Mouse (Mus musculus): Measurements from ENCODE around the gene Clpp. TPM values are rescaled to one million over a fixed set of nuclear protein-coding genes. Genes with fewer than 3 reads are reported as not detected.

Gene Clpp
- polyA plus RNA-seq, 1 experiment from 2014 or later: 165 TPM

DNA sequence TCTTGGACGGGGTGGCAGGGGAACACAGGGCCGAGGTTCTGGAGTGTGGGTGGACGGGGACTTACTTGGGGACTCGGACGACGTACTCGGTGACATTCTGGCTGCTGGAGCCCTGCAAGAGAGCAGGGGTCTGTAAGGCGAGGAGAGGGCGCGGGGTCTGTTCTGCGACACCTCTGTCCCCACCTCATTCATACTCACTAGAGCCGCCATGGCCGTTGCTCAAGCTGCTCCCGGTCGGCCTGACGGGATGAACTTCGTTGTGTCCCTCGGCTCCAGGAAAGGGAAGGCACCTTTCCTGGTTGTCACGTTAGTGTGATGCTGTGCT is 20.8 kb downstream of the Clpp start:
- Histone ChIP-seq H3K9ac (peak overlapping the region; percentile 65), H3K4me1 (peaks cover 24% of the 10 kb centered on the region), H3K27ac (peak overlapping the region; percentile 94), H3K36me3 (peaks cover 32% of the 10 kb centered on the region), H3K4me2 (peak overlapping the region; percentile 92), H3K27me3 (no peaks in the 10 kb centered on the region), H3K9me3 (replicated peaks) (no peaks in the 10 kb centered on the region), H3K4me3 (replicated peaks) (peak overlapping the region; percentile 68)
- ATAC-seq (replicated peaks; ENCODE audit: low FRiP score): peak; percentile 41
- 0% methylated on average over 19 of the region's 19 CpGs for whole genome bisulfite sequencing

DNA sequence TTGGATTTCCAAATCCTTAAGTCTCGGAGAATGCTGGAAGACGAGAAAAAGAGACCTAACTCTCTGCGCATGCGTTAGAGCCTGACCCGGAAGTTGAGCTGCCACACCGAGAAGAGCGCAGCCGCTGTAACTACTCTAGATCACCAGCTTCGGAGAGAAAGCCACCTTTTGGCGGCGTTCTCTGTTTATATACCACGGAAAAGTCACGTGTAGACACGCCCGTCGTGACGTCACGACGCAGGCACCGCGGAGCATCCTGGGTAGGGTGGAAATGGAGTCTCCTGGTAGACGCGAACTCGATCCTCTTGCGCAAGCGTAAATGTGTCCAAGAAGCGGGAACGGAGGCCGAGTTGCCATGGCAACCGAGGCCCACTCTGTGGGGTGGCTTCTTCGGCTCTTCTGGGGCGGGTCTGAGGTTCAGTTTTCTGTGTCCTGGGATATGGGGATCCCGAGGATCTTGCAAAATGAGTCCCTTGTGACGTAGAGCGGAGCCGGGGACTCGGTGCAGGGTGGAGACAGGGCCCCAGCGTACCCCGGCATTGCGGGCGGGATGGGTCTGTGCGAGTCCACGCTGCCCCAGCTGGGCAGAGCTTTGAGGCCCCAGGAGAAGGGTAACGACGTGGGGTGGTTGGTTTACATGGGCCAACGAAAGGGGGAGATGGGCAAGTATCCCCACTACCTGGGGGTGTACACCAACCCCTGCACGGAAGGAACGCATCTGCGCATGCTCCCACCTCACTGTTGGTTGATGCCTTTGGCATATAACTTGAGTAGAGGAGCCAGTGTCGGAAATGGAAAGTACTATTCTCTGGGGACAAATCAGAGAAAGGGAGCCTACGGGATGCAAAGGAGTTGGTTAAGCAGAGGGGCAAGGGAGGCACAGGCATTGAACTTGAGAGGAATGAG is 21.4 kb downstream of the Clpp start, which contains the start of the genes Gtf2f1 and Gm17949:
Gtf2f1 (minus strand) TSS at position 53 of the 906 bp plus-strand sequence.
Gm17949 (plus strand) TSS at position 234 of the 906 bp plus-strand sequence.
- peak; percentile 92 for ATAC-seq (replicated peaks; ENCODE audit: low FRiP score)
- Histone ChIP-seq H3K4me3 (replicated peaks) (peak within 1 kb of the TSS; percentile 68), H3K36me3 (peaks cover 25% of the 10 kb centered on the region), H3K4me2 (peak within 1 kb of the TSS; percentile 92), H3K9me3 (replicated peaks) (no peaks in the 10 kb centered on the region), H3K9ac (peak within 1 kb of the TSS; percentile 65), H3K27ac (peak within 1 kb of the TSS; percentile 94), H3K27me3 (no peaks in the 10 kb centered on the region), H3K4me1 (peaks cover 24% of the 10 kb centered on the region)
- WGBS: under 1% methylated on average over 51 of the region's 51 CpGs

DNA sequence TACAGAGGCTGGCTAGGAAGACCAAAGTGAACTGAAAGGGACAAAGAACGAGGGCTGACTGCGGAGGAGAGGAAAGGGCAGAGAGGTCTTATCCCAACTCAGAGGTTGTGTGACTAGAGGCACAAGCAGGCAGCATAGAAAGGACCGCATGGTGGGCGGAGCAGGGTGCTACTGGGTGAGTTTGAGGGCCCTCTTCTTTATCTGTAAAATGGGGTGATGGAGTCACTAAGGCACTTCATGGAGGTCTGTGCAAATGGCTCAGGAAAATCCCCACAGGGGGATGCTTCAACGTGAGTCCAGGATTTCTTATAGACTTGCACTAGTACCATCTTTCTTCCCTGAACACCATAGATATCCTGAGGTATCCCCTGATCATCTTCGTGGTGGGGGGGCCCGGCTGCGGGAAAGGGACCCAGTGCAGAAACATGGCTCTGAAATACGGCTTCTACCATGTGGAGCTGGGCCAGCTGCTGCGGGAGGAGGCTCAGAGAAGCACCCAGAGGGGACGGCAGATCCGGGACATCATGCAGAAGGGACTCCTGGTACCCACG is 22.2 kb downstream of the Clpp start:
- WGBS: 73% methylated on average over 13 of the region's 13 CpGs
- peak overlapping the region; percentile 68 for H3K4me3 ChIP-seq (replicated peaks)
- H3K9me3 ChIP-seq (replicated peaks): no peaks in the 10 kb centered on the region
- 0 out of 2 replicates have a peak, but pooled peaks have one; percentile 2 for ATAC-seq (replicated peaks; ENCODE audit: low FRiP score)
- peak overlapping the region; percentile 92 for H3K4me2 ChIP-seq
- H3K9ac ChIP-seq: peak overlapping the region; percentile 65; the same call in 1 of the 2 replicates
- H3K27me3 ChIP-seq: no peaks in the 10 kb centered on the region
- peak overlapping the region; percentile 94 for H3K27ac ChIP-seq
- peaks cover 24% of the 10 kb centered on the region for H3K4me1 ChIP-seq
- peaks cover 17% of the 10 kb centered on the region for H3K36me3 ChIP-seq

- ATAC-seq (replicated peaks; ENCODE audit: low FRiP score): no peak
- H3K36me3 ChIP-seq: peaks cover 54% of the 10 kb centered on the region
- no peaks in the 10 kb centered on the region for H3K27me3 ChIP-seq
- no peak overlapping the region for H3K4me2 ChIP-seq
- H3K4me1 ChIP-seq: no peaks in the 10 kb centered on the region
- H3K9me3 ChIP-seq (replicated peaks): no peaks in the 10 kb centered on the region
- H3K9ac ChIP-seq: no peak overlapping the region
- no peak overlapping the region for H3K27ac ChIP-seq
- 87% methylated on average over 2 of the region's 2 CpGs for WGBS
- no peak overlapping the region for H3K4me3 ChIP-seq (replicated peaks)
These were observed 29.6 kb downstream of the Clpp start for GRCm38 (mm10) chr17:57019693-57020092.

- Histone ChIP-seq H3K9me3 (replicated peaks) (no peaks in the 10 kb centered on the region), H3K4me3 (replicated peaks) (no peak overlapping the region), H3K4me1 (no peaks in the 10 kb centered on the region), H3K9ac (no peak overlapping the region), H3K4me2 (no peak overlapping the region), H3K27me3 (no peaks in the 10 kb centered on the region), H3K36me3 (peaks cover 67% of the 10 kb centered on the region), H3K27ac (no peak overlapping the region)
- WGBS: 88% methylated on average over 5 of the region's 5 CpGs
- no peak for ATAC-seq (replicated peaks; ENCODE audit: low FRiP score)
These were observed 30.9 kb downstream of the Clpp start for GRCm38 (mm10) chr17:57020960-57021359.

DNA sequence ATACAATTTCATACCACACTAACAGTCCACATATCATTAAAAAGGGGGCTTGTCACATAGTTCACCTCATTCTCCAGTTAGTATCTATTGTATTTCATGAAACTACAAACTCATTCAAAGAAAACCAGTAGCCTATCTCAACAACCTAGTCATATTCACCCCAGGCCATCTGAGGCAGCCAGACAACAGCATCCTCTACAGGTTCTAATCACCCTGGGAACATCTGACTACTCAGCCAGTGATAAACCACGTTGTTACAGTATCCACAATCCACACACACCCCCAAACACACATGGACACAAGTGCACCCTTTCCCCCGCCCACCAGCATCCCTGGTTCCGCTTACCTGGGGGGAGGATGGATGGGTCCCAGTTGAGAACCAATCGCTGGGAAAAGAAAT is 37.4 kb downstream of the Clpp start:
- no peak for ATAC-seq (replicated peaks; ENCODE audit: low FRiP score)
- Histone ChIP-seq H3K36me3 (peaks cover 65% of the 10 kb centered on the region), H3K9me3 (replicated peaks) (no peaks in the 10 kb centered on the region), H3K9ac (no peak overlapping the region), H3K4me3 (replicated peaks) (no peak overlapping the region), H3K27ac (no peak overlapping the region), H3K27me3 (no peaks in the 10 kb centered on the region), H3K4me1 (peaks cover 26% of the 10 kb centered on the region), H3K4me2 (no peak overlapping the region)
- WGBS: 92% methylated on average over 4 of the region's 4 CpGs

DNA sequence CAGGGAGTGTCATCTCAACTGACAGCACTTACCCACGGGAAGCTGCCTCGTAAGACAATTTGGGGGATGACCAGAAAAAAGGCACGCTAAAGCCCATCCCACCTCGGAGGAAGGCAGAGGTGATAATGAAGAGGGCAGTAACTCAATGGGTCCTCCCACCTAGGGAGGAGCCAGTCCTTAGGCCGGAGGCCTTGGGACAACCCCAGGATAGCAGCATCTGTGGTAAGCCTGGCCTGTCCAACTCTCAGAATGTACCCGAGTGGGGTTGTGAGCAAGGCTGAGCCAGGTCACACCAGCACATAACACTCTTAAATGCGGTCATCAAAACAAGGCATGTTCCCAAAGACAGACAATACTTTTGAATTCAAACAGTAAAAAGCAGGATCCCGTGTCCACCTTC is 39.6 kb downstream of the Clpp start:
- peak overlapping the region; percentile 97 for H3K4me3 ChIP-seq (replicated peaks)
- peak overlapping the region; percentile 93; the same call in 1 of the 2 replicates for H3K27ac ChIP-seq
- no peaks in the 10 kb centered on the region for H3K9me3 ChIP-seq (replicated peaks)
- H3K27me3 ChIP-seq: no peaks in the 10 kb centered on the region
- 21% methylated on average over 8 of the region's 8 CpGs for WGBS
- H3K4me1 ChIP-seq: peaks cover 28% of the 10 kb centered on the region
- H3K36me3 ChIP-seq: peaks cover 43% of the 10 kb centered on the region
- ATAC-seq (replicated peaks; ENCODE audit: low FRiP score): no peak
- peak overlapping the region; percentile 87 for H3K4me2 ChIP-seq
- peak overlapping the region; percentile 100 for H3K9ac ChIP-seq

DNA sequence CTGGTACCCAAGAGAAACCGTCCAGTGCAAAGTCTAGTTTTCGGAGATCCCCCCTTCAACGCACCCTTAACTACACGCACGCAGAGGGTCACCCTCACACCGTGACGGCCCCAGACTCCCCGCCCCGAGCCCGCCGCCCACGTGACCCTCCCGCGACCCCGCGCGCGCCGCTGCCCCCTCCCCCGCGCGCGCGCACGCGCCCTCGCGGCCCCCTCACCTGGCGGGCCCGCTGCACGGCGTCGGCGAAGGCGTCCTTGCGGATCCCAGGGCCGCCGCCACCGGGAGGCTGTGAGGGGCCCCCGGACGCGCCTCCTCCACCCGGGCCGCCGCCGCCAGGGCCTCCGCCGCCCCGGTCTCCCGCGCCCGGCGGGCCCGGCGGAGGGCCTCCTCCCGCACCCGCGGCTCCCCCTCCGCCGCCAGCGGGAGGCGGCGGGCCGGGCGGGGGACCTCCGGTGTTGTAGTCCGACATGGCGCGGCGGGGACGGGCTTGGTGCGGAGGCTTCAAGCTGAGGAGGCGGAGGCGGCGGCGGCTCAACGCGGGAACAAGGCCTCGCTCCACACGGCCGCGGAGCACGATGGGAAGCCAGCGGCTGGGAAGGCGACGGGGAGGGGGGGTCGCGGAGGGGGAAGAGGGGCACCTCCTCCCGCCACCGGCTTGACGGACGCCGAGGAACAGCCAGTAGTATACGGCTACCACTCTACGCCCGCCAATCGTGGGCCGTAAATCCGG is 41.0 kb downstream of the Clpp start, which contains the start of gene Khsrp:
Khsrp (minus strand) TSS at position 592 of the 730 bp plus-strand sequence.
- peak within 1 kb of the TSS; percentile 100 for H3K9ac ChIP-seq
- H3K27ac ChIP-seq: peak within 1 kb of the TSS; percentile 93
- H3K36me3 ChIP-seq: peaks cover 29% of the 10 kb centered on the region
- under 1% methylated on average over 83 of the region's 99 CpGs for WGBS
- peak within 1 kb of the TSS; percentile 87 for H3K4me2 ChIP-seq
- peak within 1 kb of the TSS; percentile 97 for H3K4me3 ChIP-seq (replicated peaks)
- peaks cover 28% of the 10 kb centered on the region for H3K4me1 ChIP-seq
- H3K9me3 ChIP-seq (replicated peaks): no peaks in the 10 kb centered on the region
- H3K27me3 ChIP-seq: no peaks in the 10 kb centered on the region; the same call in 1 of the 2 replicates
- no peak for ATAC-seq (replicated peaks; ENCODE audit: low FRiP score)

GRCm38 (mm10) chr17:57031661-57032420 is 41.7 kb downstream of the Clpp start:
- Histone ChIP-seq H3K4me3 (replicated peaks) (peak overlapping the region; percentile 97), H3K9me3 (replicated peaks) (no peaks in the 10 kb centered on the region), H3K36me3 (peaks cover 21% of the 10 kb centered on the region), H3K27me3 (no peaks in the 10 kb centered on the region; the same call in 1 of the 2 replicates), H3K27ac (peak overlapping the region; percentile 91), H3K9ac (peak overlapping the region; percentile 50), H3K4me2 (peak overlapping the region; percentile 66), H3K4me1 (peaks cover 28% of the 10 kb centered on the region)
- WGBS: under 1% methylated on average over 38 of the region's 38 CpGs
- ATAC-seq (replicated peaks; ENCODE audit: low FRiP score): peak; percentile 95

- ATAC-seq (replicated peaks; ENCODE audit: low FRiP score): no peak
- no peak overlapping the region for H3K27ac ChIP-seq
- peaks cover 11% of the 10 kb centered on the region for H3K36me3 ChIP-seq
- peaks cover 3% of the 10 kb centered on the region; the same call in 1 of the 2 replicates for H3K27me3 ChIP-seq
- 0 out of 2 replicates have a peak overlapping the region, but pooled peaks have one; percentile 97 for H3K4me3 ChIP-seq (replicated peaks)
- no peak overlapping the region for H3K9ac ChIP-seq
- 82% methylated on average over 4 of the region's 4 CpGs for WGBS
- no peaks in the 10 kb centered on the region for H3K9me3 ChIP-seq (replicated peaks)
- H3K4me1 ChIP-seq: peaks cover 24% of the 10 kb centered on the region
- H3K4me2 ChIP-seq: peak overlapping the region; percentile 66
These were observed 42.7 kb downstream of the Clpp start for GRCm38 (mm10) chr17:57032854-57033253.

DNA sequence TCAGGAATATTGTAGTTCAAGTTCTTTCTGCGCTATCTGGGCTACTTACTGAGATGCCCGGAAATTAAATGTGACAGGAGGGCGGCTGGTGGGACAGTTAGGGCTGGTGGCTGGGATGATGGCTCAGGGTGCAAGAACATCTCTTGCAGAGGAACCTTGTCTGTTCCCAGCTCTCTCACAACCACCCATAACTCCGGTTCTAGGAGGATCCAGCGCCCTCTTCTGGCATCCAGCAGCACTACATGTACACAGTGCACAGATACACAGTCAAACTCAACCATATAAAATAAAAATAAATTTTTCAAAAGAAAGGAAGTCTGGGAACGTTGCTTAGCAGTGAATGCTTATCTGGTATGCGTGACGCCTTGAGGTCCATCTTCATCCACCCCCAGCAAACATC is 48.9 kb downstream of the Clpp start:
- 47% methylated on average over 8 of the region's 8 CpGs for WGBS
- Histone ChIP-seq H3K4me3 (replicated peaks) (no peak overlapping the region), H3K9ac (no peak overlapping the region), H3K9me3 (replicated peaks) (no peaks in the 10 kb centered on the region), H3K4me1 (peaks cover 3% of the 10 kb centered on the region; the same call in 1 of the 2 replicates), H3K27me3 (peaks cover 15% of the 10 kb centered on the region), H3K27ac (no peak overlapping the region), H3K36me3 (no peaks in the 10 kb centered on the region), H3K4me2 (0 out of 2 replicates have a peak overlapping the region, but pooled peaks have one; percentile 39)
- ATAC-seq (replicated peaks; ENCODE audit: low FRiP score): no peak
